Mouse (Mus musculus): Measurements from ENCODE around the gene Zbtb34.

The Zbtb34 gene

DNA sequence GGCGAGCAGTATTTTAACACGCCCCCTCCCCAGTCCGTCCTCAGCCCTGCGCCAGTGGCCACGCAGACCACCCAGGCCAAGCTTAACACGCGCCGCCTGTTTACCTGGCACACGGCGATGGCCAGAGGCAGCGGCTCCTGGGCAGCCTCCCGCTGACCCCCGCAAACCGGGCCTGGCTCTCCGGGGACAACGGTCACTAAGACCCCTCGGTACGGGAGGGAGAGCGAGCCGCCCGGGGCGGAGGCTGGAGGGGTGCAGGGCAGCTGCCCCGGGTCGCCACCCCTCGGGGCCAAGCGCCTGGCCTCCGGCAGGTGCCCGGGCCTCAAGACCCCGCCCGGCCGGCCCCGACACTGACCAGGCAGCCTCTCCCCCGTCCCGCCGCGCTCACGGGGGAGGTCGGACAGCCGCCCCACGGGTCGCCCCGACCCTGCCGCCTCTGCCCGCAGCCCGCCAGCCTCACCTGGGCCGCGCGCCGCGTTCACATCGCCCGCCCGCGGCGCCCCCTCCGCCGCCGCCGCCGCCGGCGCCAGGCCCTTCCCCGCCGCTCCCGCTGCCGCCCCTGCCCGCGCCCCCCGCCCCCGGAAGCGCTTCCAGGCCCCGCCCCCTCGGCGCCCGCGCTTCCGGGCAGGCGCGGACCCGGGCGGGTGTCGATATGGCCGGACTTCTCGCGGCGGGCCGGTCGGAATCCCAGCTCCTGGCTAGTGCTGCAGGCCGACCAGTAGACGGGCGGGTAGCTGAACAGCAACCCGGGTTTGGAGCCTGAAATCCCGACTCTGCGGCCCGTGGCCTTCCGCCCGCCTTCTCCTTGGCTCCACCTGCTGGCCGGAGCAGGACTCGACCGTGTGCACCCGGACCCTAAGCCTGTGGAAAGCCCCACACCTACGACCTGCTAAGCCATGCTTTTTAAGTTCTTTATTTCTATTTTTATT lies at the start of gene Zbtb34:
TSS of gene Zbtb34 (minus strand) at position 554 of the 929 bp plus-strand sequence.
- DNase-seq (ENCODE audit: low read depth, low spot score), result no peak

GRCm38 (mm10) chr2:33477961-33478755 lies 47.0 kb upstream of the Zbtb34 start:
- DNase-seq (ENCODE audit: low read depth, low spot score), result no peak

GRCm38 (mm10) chr2:33475961-33476360 lies 44.8 kb upstream of the Zbtb34 start:
- DNase-seq (ENCODE audit: low read depth, low spot score), result peak; percentile 79

- peak; percentile 92 for DNase-seq (ENCODE audit: low read depth, low spot score)
Measured at GRCm38 (mm10) chr2:33468466-33469097, 37.5 kb upstream of the Zbtb34 start, which contains the start of gene Zbtb43. Zbtb43 (minus strand) TSS chr2:33468559.

- DNase-seq (ENCODE audit: low read depth, low spot score), result no peak
Measured at GRCm38 (mm10) chr2:33467546-33468465, 36.7 kb upstream of the Zbtb34 start.

- no peak for DNase-seq (ENCODE audit: low read depth, low spot score)
Measured at GRCm38 (mm10) chr2:33465966-33466365, 34.8 kb upstream of the Zbtb34 start.

DNA sequence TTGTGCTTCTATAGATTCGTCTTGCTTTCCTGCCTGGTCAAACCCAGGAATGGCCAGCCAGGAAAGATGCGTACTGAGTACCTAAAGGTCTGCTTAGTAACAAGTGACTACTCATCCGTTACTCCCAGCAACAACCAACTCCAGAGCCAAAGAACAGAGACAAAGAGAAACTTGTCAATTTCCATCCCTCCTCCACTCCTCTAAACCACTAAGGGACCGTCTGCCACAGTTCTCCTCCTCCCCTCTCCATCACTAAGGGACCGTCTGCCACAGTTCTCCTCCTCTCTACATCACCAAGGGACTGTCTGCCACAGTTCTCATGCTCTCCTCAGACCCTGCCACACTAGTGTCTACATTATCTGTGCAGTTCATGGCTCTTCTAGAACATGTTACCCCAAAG lies 34.1 kb upstream of the Zbtb34 start:
- DNase-seq (ENCODE audit: low read depth, low spot score), result no peak

- DNase-seq (ENCODE audit: low read depth, low spot score), result no peak
Measured at GRCm38 (mm10) chr2:33462066-33462465, 30.9 kb upstream of the Zbtb34 start.

- no peak for DNase-seq (ENCODE audit: low read depth, low spot score)
Measured at GRCm38 (mm10) chr2:33461066-33461465, 29.9 kb upstream of the Zbtb34 start.

GRCm38 (mm10) chr2:33459660-33460059 lies 28.5 kb upstream of the Zbtb34 start:
- no peak for DNase-seq (ENCODE audit: low read depth, low spot score)

GRCm38 (mm10) chr2:33456696-33457095 lies 25.6 kb upstream of the Zbtb34 start:
- DNase-seq (ENCODE audit: low read depth, low spot score), result no peak

DNA sequence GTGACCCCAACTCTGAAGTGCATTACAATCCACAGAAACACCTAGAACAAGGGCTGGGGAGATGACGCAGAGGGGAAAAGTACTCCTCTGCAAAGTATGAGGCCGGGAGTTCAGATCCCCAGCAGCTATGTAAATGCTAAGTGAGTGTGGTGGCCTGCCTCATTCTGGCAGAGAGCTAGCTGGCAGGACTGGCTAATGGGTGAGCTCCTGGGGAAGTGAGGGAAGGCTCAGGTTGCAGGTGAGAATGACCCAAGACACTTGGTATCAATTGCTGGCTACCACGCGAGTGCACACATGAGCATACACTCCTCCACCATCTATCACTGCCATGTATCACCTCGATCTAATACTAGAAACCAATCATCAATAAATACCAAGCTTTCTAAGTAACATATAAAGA lies 25.1 kb upstream of the Zbtb34 start:
- no peak for DNase-seq (ENCODE audit: low read depth, low spot score)

DNA sequence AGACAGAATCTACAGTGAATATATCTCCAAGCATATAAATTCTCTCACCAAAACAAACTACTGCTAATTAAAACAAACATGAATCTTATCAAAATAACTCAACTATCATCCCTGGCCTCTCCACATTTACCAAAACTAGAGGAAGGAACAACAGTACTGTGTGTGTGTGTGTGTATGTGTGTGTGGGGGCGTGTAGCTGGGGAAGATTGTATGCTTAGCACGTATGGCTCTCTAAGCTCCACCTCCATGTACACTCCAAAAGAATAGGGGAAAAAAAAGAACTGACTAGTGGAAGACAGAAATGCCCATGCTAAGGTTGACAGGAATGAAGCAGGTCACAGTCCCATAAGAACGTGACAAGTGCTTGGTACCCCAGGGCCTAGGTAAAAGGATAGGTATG lies 24.2 kb upstream of the Zbtb34 start:
- DNase-seq (ENCODE audit: low read depth, low spot score), result no peak

DNA sequence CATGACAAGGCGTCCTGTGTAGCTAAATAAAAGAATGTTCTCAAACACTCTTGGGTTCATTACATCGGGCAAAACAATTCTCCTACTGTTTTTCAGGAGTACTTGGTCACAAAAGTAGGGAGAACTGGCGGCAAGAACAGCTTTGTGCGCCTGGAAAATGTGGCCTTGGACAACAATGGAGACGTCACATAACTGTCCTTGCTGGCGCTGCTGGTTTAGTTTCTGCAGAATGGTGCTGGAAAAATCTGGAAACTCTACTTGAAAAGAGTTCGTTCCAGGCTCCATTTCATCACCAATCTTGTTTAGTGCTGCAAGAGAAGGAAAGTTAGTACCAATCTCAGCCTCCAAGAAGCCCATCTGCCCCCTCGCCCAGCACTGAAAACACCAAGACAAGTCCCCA lies 23.7 kb upstream of the Zbtb34 start:
- no peak for DNase-seq (ENCODE audit: low read depth, low spot score)

DNA sequence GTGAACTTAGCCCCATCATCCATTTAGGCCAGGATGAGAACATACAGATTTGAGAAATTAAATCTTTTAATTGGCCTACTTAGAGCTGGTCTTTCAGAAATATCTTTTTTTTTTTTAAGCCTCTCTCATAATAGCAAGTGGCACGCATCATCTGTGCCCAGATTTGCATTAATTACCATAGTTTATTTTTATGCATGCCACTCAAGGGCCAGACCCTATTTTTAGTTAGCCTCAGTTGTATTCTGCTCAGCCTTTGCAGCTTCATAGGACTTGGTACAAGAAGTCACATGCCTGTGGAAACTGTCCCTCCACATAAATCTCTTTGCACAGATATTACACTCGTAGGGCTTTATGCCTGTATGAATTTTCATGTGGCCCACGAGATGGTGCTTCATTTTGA lies 22.4 kb upstream of the Zbtb34 start:
- no peak for DNase-seq (ENCODE audit: low read depth, low spot score)

DNA sequence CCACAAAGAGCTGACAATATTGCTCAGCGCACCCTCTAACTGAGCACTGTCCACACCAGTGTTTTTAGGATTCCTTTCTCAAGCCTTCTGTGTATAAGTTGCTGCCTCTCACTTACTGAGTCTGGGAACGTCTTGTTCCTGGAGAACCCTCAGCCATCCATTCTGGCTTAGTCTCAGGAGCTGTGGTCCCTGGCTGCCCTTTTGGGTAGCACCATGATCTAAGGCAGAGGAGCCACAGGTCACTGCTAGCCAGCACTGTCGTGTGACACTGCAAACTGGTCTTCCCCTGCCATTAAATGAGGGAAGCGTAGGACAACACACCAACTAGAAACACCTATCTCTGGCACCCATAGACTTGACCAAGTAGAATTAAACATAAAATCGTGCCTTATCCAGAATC lies 21.6 kb upstream of the Zbtb34 start:
- no peak for DNase-seq (ENCODE audit: low read depth, low spot score)

DNA sequence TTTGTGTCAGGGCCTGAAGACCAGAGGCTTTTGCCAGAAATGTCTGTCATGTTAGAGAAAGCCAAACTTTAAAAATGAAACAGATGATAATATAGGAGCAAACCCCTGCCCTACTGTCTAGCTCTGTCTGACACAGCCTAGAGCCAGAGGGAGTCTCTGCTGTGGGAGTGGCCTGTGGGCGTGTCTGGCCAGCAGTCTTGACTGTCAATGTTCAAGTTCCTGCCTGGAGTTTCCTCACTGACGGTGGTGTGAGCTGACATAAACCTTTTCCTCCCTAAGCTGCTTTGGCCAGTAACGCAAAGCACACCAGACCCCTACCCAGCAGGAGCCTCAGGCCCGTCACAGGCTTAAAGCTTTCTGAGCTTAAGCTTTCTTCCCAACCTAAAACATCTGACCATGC lies 21.0 kb upstream of the Zbtb34 start:
- no peak for DNase-seq (ENCODE audit: low read depth, low spot score)

DNA sequence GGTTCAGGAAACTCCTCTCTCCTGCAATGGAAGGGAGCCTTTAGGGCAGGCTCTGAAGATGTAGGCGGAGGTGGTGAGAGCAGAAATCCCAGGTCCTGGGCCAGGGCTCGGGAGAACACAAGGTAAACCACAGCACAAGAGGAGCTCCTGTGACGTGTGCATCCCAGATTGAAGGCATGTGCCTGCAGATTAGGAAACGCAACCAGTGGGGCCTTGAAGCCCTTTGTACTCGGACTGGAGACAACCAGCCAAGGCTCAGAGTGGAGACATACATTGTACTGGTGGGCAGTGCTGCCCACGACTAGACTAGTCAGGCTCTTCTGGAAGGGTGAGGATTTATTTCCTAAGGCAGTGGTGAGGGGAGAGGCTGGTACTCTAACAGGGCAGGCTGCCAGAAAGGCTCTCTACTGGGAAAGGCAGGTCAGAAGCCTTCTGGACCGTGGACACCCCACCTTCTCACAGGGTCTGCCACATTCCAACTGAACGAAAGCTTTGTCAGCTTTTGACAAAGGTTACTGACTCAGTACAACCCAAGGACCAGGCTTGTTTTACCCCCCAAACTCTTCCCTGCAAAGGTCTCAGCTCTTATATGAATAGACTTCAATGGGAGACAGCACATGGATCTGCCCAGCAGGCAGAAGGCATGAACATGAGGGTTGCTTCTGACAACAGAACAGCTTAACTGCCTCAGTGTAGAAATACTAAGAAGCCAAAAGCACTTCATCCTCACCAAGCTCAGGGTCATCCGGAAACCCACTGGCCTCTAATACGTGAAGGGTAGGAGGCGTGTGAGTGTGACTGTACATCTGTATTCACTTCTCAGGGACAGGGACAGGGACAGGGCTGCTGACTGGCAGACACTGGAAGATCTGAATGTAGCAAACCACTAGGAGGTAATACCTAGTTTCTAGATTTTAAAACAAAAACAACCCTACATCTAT lies 20.2 kb upstream of the Zbtb34 start:
- DNase-seq (ENCODE audit: low read depth, low spot score), result no peak

- DNase-seq (ENCODE audit: low read depth, low spot score), result no peak
Measured at GRCm38 (mm10) chr2:33449119-33449873, 18.2 kb upstream of the Zbtb34 start.

Data from brain, embryonic 18.5 days (tissue).